Mouse (Mus musculus) hindbrain, embryonic 11.5 days (tissue): Measurements from ENCODE around the gene Vps37b. TPM values are rescaled to one million over a fixed set of nuclear protein-coding genes. Genes with fewer than 3 reads are reported as not detected.

Source experiments
- ATAC-seq: fragments of 200-750 bp; cut with Nextera tagmentation; 2 replicates; pipeline ENCODE4 v1.8.0; 2017; ENCODE audit warnings: mild to moderate bottlenecking, moderate TSS enrichment, moderate library complexity; ENCODE audit not compliant: low FRiP score
- DNase-seq: peaks from one replicate; pipeline ENCODE4 v3.0.0-alpha.2; 2015; ENCODE audit warnings: low spot score
- H3K27ac ChIP-seq: fragments of 300-500 bp; sonication (generic); 2 replicates; pipeline ENCODE4 v1.5.1; 2014; ENCODE audit warnings: mild to moderate bottlenecking, low read depth, low read length
- H3K27me3 ChIP-seq: fragments of 300-500 bp; sonication (generic); 2 replicates; pipeline ENCODE4 v1.6.1; 2014; ENCODE audit warnings: mild to moderate bottlenecking, low read length, moderate library complexity, mixed read lengths; ENCODE audit not compliant: control insufficient read depth, insufficient read depth
- H3K36me3 ChIP-seq: fragments of 300-500 bp; sonication (generic); 2 replicates; pipeline ENCODE4 v1.6.1; 2014; ENCODE audit warnings: mild to moderate bottlenecking, low read length, moderate library complexity, mixed read lengths; ENCODE audit not compliant: control insufficient read depth, insufficient read depth
- H3K4me1 ChIP-seq: fragments of 300-500 bp; sonication (generic); replicated peaks from 2 replicates; pipeline ENCODE4 v1.6.1; 2014; ENCODE audit warnings: low read length, mixed read lengths; ENCODE audit not compliant: control insufficient read depth, insufficient read depth
- H3K4me2 ChIP-seq: fragments of 300-500 bp; sonication (generic); replicated peaks from 2 replicates; pipeline ENCODE4 v1.6.1; 2014; ENCODE audit warnings: mild to moderate bottlenecking, low read depth, low read length
- H3K4me3 ChIP-seq: fragments of 300-500 bp; sonication (generic); 2 replicates; pipeline ENCODE4 v1.5.1; 2014; ENCODE audit warnings: low read depth, low read length
- H3K9ac ChIP-seq: fragments of 300-500 bp; sonication (generic); 2 replicates; pipeline ENCODE4 v1.6.1; 2014; ENCODE audit warnings: low read depth, low read length
- H3K9me3 ChIP-seq: fragments of 300-500 bp; sonication (generic); 2 replicates; pipeline ENCODE4 v1.6.1; 2016; ENCODE audit warnings: low read length; ENCODE audit not compliant: control insufficient read depth
- WGBS: fragments of 180-500 bp; shearing (Covaris S2); extraction: QIAGEN DNeasy Blood & Tissue Kit; methylation state at CpG from one replicate; pipeline ENCODE4 v1.1.7; 2014; 5-methylcytosine and 5-hydroxymethylcytosine counted together
- polyA plus RNA-seq: library from polyadenylated mRNA; unstranded; fragments of >200 nt; fragmentation: Nextera tagmentation; extraction: Ambion mirVana; gene quantifications from 2 replicates; pipeline ENCODE4 v1.2.1, GENCODE M21; 2014

Gene Vps37b
- polyA plus RNA-seq, 1 experiment from 2014 or later: 38.3 TPM

- no peaks in the 10 kb centered on the region for H3K36me3 ChIP-seq
- no peak overlapping the region for H3K4me2 ChIP-seq
- ATAC-seq (no peak), DNase-seq (no peak)
- H3K4me3 ChIP-seq: no peak overlapping the region
- no peak overlapping the region for H3K9ac ChIP-seq
- H3K9me3 ChIP-seq: no peaks in the 10 kb centered on the region
- H3K27me3 ChIP-seq: peaks cover 6% of the 10 kb centered on the region; the same call in 1 of the 2 replicates
- H3K4me1 ChIP-seq: no peaks in the 10 kb centered on the region
- WGBS: 86% methylated on average over 14 of the region's 14 CpGs
- H3K27ac ChIP-seq: no peak overlapping the region
Observed at GRCm38 (mm10) chr5:123996695-123997094, 35.4 kb downstream of the Vps37b start.

DNA sequence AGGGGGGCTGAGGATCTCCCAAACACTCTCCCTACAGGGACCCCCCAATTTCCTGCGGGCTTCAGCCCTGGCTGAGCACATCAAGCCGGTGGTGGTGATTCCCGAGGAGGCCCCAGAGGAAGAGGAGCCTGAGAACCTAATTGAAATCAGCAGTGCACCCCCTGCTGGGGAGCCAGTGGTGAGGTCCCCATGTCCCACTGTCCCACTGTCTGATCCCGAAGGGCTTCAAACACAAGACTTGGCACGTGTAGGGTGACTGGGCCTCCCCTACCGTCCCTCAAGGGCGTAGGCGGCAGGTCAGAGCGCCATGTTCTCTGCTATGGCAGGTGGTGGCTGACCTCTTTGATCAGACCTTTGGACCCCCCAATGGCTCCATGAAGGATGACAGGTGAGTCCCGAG lies 35.9 kb downstream of the Vps37b start:
- peaks cover 6% of the 10 kb centered on the region; the same call in 1 of the 2 replicates for H3K27me3 ChIP-seq
- WGBS: 88% methylated on average over 10 of the region's 10 CpGs
- no peaks in the 10 kb centered on the region for H3K36me3 ChIP-seq
- no peak for DNase-seq
- no peak overlapping the region for H3K4me2 ChIP-seq
- H3K4me3 ChIP-seq: no peak overlapping the region
- no peak for ATAC-seq
- H3K9me3 ChIP-seq: no peaks in the 10 kb centered on the region
- no peak overlapping the region for H3K27ac ChIP-seq
- H3K4me1 ChIP-seq: no peaks in the 10 kb centered on the region
- H3K9ac ChIP-seq: no peak overlapping the region

- ATAC-seq: no peak
- 0 out of 2 replicates have a peak, but pooled peaks cover 4% of the 10 kb centered on the region for H3K4me1 ChIP-seq
- H3K9me3 ChIP-seq: no peaks in the 10 kb centered on the region
- peaks cover 6% of the 10 kb centered on the region; the same call in 1 of the 2 replicates for H3K27me3 ChIP-seq
- no peaks in the 10 kb centered on the region for H3K36me3 ChIP-seq
- no peak overlapping the region for H3K4me3 ChIP-seq
- no peak overlapping the region for H3K9ac ChIP-seq
- H3K27ac ChIP-seq: no peak overlapping the region
- no peak for DNase-seq
- 77% methylated on average over 6 of the region's 6 CpGs for WGBS
- no peak overlapping the region for H3K4me2 ChIP-seq
Observed at GRCm38 (mm10) chr5:123995388-123995787, 36.7 kb downstream of the Vps37b start.

DNA sequence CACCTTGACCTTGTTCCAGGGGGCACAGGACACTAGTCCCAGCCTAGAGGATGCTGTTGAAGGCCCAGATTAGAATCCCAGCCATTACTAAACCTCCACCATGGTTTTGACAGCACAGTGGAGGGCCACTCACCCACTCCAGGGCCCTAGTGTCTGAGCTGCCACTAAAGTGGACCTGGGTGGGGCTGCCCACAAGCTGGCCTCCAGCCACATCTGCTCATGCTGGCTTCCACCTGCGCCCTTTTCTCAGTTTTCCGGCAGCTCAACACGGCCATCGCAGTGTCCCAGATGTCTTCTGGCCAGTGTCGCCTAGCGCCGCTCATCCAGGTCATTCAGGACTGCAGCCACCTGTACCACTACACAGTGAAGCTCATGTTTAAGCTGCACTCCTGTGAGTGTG lies 37.6 kb downstream of the Vps37b start:
- H3K36me3 ChIP-seq: no peaks in the 10 kb centered on the region
- DNase-seq (no peak), ATAC-seq (no peak)
- no peak overlapping the region for H3K4me2 ChIP-seq
- peaks cover 6% of the 10 kb centered on the region; the same call in 1 of the 2 replicates for H3K4me1 ChIP-seq
- no peak overlapping the region for H3K27ac ChIP-seq
- no peak overlapping the region for H3K9ac ChIP-seq
- 96% methylated on average over 7 of the region's 7 CpGs for WGBS
- peaks cover 6% of the 10 kb centered on the region; the same call in 1 of the 2 replicates for H3K27me3 ChIP-seq
- no peak overlapping the region for H3K4me3 ChIP-seq
- H3K9me3 ChIP-seq: no peaks in the 10 kb centered on the region

DNA sequence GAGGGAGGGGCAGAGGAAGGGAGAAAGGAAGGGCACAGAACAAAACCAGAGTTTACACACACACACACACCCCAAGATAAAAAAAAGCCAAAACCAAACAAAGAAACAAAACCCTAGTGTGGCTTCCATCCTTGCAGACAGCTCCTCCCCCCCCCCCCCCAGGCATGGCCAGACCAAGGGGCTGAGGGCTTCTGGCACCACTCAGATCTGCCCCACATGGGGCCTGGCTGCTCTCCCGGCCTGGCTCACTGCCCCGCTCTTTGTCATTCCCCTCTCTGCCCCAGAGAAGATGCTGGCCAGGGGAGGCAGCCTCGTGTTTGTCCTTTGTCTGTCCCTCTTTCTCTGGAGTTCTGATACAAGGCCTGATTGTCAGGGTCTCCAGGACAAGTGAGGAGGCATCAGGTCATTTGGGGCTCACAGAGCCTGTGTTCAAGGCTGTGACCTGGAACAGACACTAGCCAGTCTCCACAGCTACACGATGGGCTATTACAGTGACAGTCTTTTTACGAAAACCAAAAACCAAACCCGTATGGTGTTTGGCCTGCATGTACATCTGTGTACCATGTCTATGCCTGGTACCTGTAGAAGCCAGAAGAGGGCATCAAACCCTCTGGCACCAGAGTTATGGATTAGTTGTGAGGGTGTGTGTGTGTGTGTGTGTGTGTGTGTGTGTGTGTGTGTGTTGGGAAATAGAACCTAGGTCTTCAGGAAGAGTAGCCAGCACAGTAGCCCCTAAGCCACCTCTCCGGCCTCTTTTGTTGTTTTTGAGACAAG lies 38.6 kb downstream of the Vps37b start:
- no peak overlapping the region for H3K4me2 ChIP-seq
- no peak overlapping the region for H3K9ac ChIP-seq
- ATAC-seq (no peak), DNase-seq (no peak)
- peaks cover 8% of the 10 kb centered on the region; the same call in 1 of the 2 replicates for H3K4me1 ChIP-seq
- peaks cover 6% of the 10 kb centered on the region; the same call in 1 of the 2 replicates for H3K27me3 ChIP-seq
- no peaks in the 10 kb centered on the region for H3K36me3 ChIP-seq
- H3K9me3 ChIP-seq: no peaks in the 10 kb centered on the region
- H3K27ac ChIP-seq: no peak overlapping the region
- WGBS: 74% methylated on average over 7 of the region's 7 CpGs
- no peak overlapping the region for H3K4me3 ChIP-seq

DNA sequence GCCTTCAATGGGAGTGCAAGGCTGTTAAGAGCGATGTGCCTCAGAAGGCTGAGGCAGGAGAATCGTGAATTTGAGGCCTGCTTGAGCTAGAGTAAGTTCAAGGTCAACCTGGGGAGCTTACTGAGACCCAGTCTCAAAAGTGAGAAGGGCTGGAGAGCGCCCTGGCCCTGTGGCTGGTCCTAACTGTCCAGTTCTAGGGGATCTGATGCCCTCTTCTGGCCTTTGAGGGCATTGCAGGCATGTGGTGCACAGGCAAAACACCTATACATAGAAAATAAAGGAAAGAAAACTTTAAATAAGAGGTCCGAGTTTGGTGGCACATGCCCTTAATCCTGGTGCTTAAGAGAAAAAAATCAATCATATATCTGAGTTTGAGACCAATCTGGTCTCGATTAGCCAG lies 39.3 kb downstream of the Vps37b start:
- ATAC-seq: no peak
- Histone ChIP-seq H3K4me2 (no peak overlapping the region), H3K27ac (no peak overlapping the region), H3K4me1 (peaks cover 8% of the 10 kb centered on the region; the same call in 1 of the 2 replicates), H3K36me3 (no peaks in the 10 kb centered on the region), H3K4me3 (no peak overlapping the region), H3K27me3 (peaks cover 9% of the 10 kb centered on the region; the same call in 1 of the 2 replicates), H3K9ac (no peak overlapping the region), H3K9me3 (no peaks in the 10 kb centered on the region)
- WGBS: 32% methylated on average over 5 of the region's 5 CpGs
- DNase-seq: peak; percentile 90

DNA sequence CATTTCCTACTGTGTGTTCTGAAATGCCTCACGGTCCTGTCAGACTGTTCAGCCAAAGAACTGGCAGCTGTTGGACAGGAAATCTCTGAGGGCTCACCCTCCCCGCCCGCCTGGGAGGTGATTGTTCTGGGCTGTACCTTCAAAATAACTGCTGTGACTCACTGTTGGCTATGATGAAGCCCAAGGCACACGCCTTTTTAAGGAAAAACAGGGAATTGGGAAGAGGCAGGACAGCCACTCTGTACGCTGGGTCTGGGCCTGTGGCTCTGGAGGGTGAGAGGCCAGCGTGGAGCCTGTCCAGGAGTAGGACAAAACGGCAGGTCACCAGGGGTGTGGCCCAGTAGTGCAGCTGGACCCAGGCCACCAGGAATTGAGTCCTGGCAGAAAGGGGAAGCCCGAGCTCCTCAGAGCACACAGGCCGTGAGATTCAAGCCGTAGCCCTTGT lies 39.9 kb downstream of the Vps37b start:
- WGBS: 86% methylated on average over 10 of the region's 10 CpGs
- no peak overlapping the region for H3K4me3 ChIP-seq
- H3K27me3 ChIP-seq: peaks cover 10% of the 10 kb centered on the region; the same call in 1 of the 2 replicates
- H3K9ac ChIP-seq: no peak overlapping the region
- no peak overlapping the region for H3K4me2 ChIP-seq
- ATAC-seq (no peak), DNase-seq (no peak)
- no peak overlapping the region for H3K27ac ChIP-seq
- H3K9me3 ChIP-seq: no peaks in the 10 kb centered on the region
- peaks cover 8% of the 10 kb centered on the region; the same call in 1 of the 2 replicates for H3K4me1 ChIP-seq
- no peaks in the 10 kb centered on the region for H3K36me3 ChIP-seq

- H3K9me3 ChIP-seq: no peaks in the 10 kb centered on the region
- H3K4me1 ChIP-seq: peaks cover 8% of the 10 kb centered on the region; the same call in 1 of the 2 replicates
- H3K4me2 ChIP-seq: no peak overlapping the region
- DNase-seq (no peak), ATAC-seq (no peak)
- no peak overlapping the region for H3K4me3 ChIP-seq
- H3K36me3 ChIP-seq: no peaks in the 10 kb centered on the region
- H3K9ac ChIP-seq: no peak overlapping the region
- no peak overlapping the region for H3K27ac ChIP-seq
- WGBS: 81% methylated on average over 6 of the region's 6 CpGs
- H3K27me3 ChIP-seq: peaks cover 12% of the 10 kb centered on the region; the same call in 1 of the 2 replicates
Observed at GRCm38 (mm10) chr5:123991321-123991720, 40.7 kb downstream of the Vps37b start.
